Mouse (Mus musculus) testis, adult 2 months (tissue): ENCODE results near the gene Ercc4. TPM values are rescaled to one million over a fixed set of nuclear protein-coding genes. Genes with fewer than 3 reads are reported as not detected.

Source experiments
- H3K27ac ChIP-seq: fragments of 200-500 bp; 2 replicates; pipeline ENCODE4 v1.5.1; 2012; ENCODE audit warnings: low read depth, low read length; ENCODE audit not compliant: control insufficient read depth, insufficient read depth
- H3K27me3 ChIP-seq: fragments of 200-500 bp; 2 replicates; pipeline ENCODE4 v1.6.1; 2012; ENCODE audit warnings: mild to moderate bottlenecking, low read length, moderate library complexity; ENCODE audit not compliant: control insufficient read depth, insufficient read depth
- H3K36me3 ChIP-seq: fragments of 200-500 bp; 2 replicates; pipeline ENCODE4 v1.6.1; 2012; ENCODE audit warnings: mild to moderate bottlenecking, low read length; ENCODE audit not compliant: control insufficient read depth, insufficient read depth
- H3K4me1 ChIP-seq: fragments of 200-500 bp; 2 replicates; pipeline ENCODE4 v1.6.1; 2012; ENCODE audit warnings: low read length; ENCODE audit not compliant: control insufficient read depth, insufficient read depth
- H3K4me3 ChIP-seq: fragments of 200-500 bp; 2 replicates; pipeline ENCODE4 v1.5.1; 2012; ENCODE audit warnings: low read depth, mild to moderate bottlenecking, low read length, moderate library complexity, mixed read lengths; ENCODE audit not compliant: control insufficient read depth
- CTCF ChIP-seq: fragments of 200-500 bp; IDR thresholded peaks from 2 replicates; pipeline ENCODE4 v1.5.1; 2012; ENCODE audit warnings: low read depth, mild to moderate bottlenecking, inconsistent platforms, low read length, moderate library complexity; ENCODE audit not compliant: control insufficient read depth, insufficient read depth, insufficient replicate concordance
- POLR2A ChIP-seq: fragments of 200-500 bp; IDR thresholded peaks from 2 replicates; pipeline ENCODE4 v1.6.1; 2012; ENCODE audit warnings: low read depth, mild to moderate bottlenecking, inconsistent platforms, low read length, moderate library complexity; ENCODE audit not compliant: control insufficient read depth
- polyA plus RNA-seq: library from polyadenylated mRNA; depleted of rRNA; stranded (reverse); fragments of >200 nt; gene quantifications from 2 replicates; pipeline ENCODE4 v1.2.3, GENCODE M21; 2012

Ercc4 gene
- polyA plus RNA-seq, 1 experiment, result 30.7 TPM

DNA sequence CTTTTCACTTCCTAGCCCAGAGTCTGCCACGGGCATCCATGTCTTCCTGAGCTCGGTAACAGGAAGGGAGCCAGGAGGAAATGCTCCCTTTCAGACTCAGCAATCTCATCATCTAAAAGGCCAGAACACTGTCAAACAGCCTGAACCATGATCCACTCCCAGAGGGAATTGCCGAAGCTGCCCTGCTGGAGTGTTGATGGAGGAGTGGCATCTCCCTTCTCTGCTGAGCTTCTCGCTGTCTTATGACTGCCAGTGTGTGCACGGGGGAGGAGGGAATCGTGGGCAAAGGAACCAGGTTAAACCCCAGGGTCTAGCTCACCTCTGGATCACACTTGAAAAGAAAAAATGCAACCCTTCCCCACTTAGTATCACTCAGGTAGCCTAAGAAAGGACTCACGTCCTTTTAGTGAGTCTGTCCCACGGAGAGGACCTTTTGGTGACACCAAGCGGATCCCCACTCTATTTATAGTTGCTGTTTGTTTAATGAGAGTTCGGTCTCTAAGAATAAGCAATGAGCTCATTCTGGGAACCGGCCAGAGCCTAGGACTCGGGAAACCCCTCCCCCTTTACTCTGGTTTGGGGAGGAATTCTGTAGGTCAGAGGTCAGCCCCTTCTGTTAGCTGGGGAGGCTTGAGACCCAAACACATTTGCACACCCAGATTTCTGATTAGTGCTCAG lies 80.1 kb downstream of the Ercc4 start:
- Histone ChIP-seq H3K36me3 (no peaks in the 10 kb centered on the region), H3K4me1 (no peaks in the 10 kb centered on the region; the same call in none of the 2 replicates), H3K27me3 (no peaks in the 10 kb centered on the region), H3K27ac (peak overlapping the region; percentile 58), H3K4me3 (no peak overlapping the region)
- TF ChIP-seq CTCF (no peak), POLR2A (no peak)

GRCm38 (mm10) chr16:13190471-13190870 lies 81.0 kb downstream of the Ercc4 start:
- TF ChIP-seq CTCF (no peak), POLR2A (no peak)
- Histone ChIP-seq H3K36me3 (no peaks in the 10 kb centered on the region), H3K4me1 (no peaks in the 10 kb centered on the region; the same call in none of the 2 replicates), H3K4me3 (no peak overlapping the region), H3K27ac (no peak overlapping the region), H3K27me3 (no peaks in the 10 kb centered on the region)

DNA sequence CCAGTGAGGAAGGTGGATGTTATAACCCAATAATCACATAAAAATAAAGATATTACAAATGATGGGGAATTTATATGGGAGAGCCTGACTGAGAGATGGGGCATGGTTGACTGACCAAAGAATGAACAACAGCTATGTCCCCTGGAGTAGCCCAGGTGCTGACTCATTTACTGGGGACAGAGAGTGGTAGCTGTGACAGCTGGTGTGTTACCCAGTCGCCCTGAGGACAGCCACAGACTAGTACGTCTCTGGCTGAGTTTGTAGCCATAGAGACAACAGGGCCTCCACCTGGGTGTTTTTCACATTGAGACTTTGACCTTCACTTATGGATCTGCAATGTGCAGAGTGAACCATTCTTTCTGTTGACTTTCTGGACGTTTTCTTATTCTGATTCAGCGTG lies 81.7 kb downstream of the Ercc4 start:
- no peaks in the 10 kb centered on the region for H3K36me3 ChIP-seq
- no peaks in the 10 kb centered on the region; the same call in none of the 2 replicates for H3K4me1 ChIP-seq
- no peak overlapping the region for H3K4me3 ChIP-seq
- H3K27ac ChIP-seq, result no peak overlapping the region
- TF ChIP-seq POLR2A (no peak), CTCF (no peak)
- no peaks in the 10 kb centered on the region for H3K27me3 ChIP-seq

GRCm38 (mm10) chr16:13193663-13194071 lies 84.2 kb downstream of the Ercc4 start:
- Histone ChIP-seq H3K36me3 (no peaks in the 10 kb centered on the region), H3K27me3 (no peaks in the 10 kb centered on the region), H3K27ac (peak overlapping the region; percentile 44), H3K4me1 (peaks cover 6% of the 10 kb centered on the region), H3K4me3 (no peak overlapping the region)
- no peak for TF ChIP-seq POLR2A
- TF ChIP-seq CTCF, result no peak

DNA sequence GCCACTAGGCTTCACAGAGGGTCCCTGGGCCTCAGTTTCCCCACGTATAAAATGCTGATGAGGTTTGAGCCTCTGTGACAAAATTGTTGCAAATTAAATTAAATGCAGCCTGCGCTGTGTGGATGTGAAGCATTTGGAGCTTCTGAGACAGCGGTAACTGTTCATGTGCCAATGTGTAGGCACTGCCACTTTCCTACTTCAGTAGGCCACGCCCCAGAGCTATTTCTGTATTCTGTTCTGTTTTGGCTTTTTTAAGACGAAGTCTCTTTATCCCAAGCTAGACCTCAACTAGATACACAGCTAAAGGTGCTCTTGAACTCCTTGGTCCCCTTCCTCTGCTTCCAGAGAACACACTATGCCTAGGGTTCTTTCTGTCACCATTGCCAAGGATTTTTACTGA lies 85.4 kb downstream of the Ercc4 start:
- no peak for TF ChIP-seq POLR2A
- TF ChIP-seq CTCF, result no peak
- Histone ChIP-seq H3K4me1 (peaks cover 6% of the 10 kb centered on the region), H3K27me3 (no peaks in the 10 kb centered on the region), H3K36me3 (no peaks in the 10 kb centered on the region), H3K27ac (no peak overlapping the region), H3K4me3 (no peak overlapping the region)

- no peak for TF ChIP-seq CTCF
- no peak for TF ChIP-seq POLR2A
These were observed 87.1 kb downstream of the Ercc4 start for GRCm38 (mm10) chr16:13196626-13197025.

GRCm38 (mm10) chr16:13197293-13197692 lies 87.8 kb downstream of the Ercc4 start:
- Histone ChIP-seq H3K27me3 (no peaks in the 10 kb centered on the region), H3K4me3 (no peak overlapping the region), H3K36me3 (no peaks in the 10 kb centered on the region), H3K4me1 (peaks cover 6% of the 10 kb centered on the region), H3K27ac (0 out of 2 replicates have a peak overlapping the region, but pooled peaks have one; percentile 24)
- TF ChIP-seq CTCF (no peak), POLR2A (no peak)

More at GRCm38 (mm10) chr16:13196626-13197025, 87.1 kb downstream of the Ercc4 start:
- Histone ChIP-seq H3K27me3 (no peaks in the 10 kb centered on the region), H3K4me3 (no peak overlapping the region), H3K4me1 (peaks cover 6% of the 10 kb centered on the region), H3K36me3 (no peaks in the 10 kb centered on the region), H3K27ac (no peak overlapping the region)
